Comparison of ENCODE assay signal across 19 mouse cellular contexts in genomic region chr5:114005100-114005499, GRCm38 (mm10). TPM values are rescaled to one million over a fixed set of nuclear protein-coding genes. Genes with fewer than 3 reads are reported as not detected.
"Had no signal": no experiment of that assay in that cellular context is flagged by ENCODE, and none has a peak within 500 bp of the region (broad histone marks: within the 10 kb centered on the region; RNA-seq: fewer than 3 reads in every experiment).

No protein-coding gene starts in this region.

- H3K27me3 ChIP-seq: limb, embryonic 15.5 days; midbrain, embryonic 12.5 days; midbrain, embryonic 15.5 days; neural tube, embryonic 12.5 days; neural tube, embryonic 15.5 days; stomach, embryonic 15.5 days had no signal

- H3K4me1 ChIP-seq: limb, embryonic 12.5 days; limb, embryonic 15.5 days; midbrain, embryonic 12.5 days; midbrain, embryonic 15.5 days; neural tube, embryonic 12.5 days; stomach, embryonic 15.5 days had no signal

- H3K9ac ChIP-seq: limb, embryonic 12.5 days; limb, embryonic 15.5 days; liver, embryonic 14.5 days; liver, postnatal 0 days; lung, embryonic 14.5 days; midbrain, embryonic 12.5 days; midbrain, embryonic 15.5 days; neural tube, embryonic 12.5 days; neural tube, embryonic 15.5 days; stomach, embryonic 15.5 days had no signal

- ATAC-seq: liver, postnatal 0 days; lung, postnatal 0 days; midbrain, embryonic 15.5 days had no signal

- H3K9me3 ChIP-seq: limb, embryonic 12.5 days; limb, embryonic 15.5 days; midbrain, embryonic 12.5 days; midbrain, embryonic 15.5 days; neural tube, embryonic 12.5 days; neural tube, embryonic 15.5 days; stomach, embryonic 15.5 days had no signal

- H3K4me2 ChIP-seq: limb, embryonic 12.5 days; limb, embryonic 15.5 days; liver, embryonic 11.5 days; lung, embryonic 14.5 days; midbrain, embryonic 12.5 days; midbrain, embryonic 15.5 days; neural tube, embryonic 12.5 days; neural tube, embryonic 15.5 days; stomach, embryonic 15.5 days had no signal

- H3K4me3 ChIP-seq: limb, embryonic 12.5 days; limb, embryonic 15.5 days; midbrain, embryonic 12.5 days; midbrain, embryonic 15.5 days; neural tube, embryonic 12.5 days; neural tube, embryonic 15.5 days; stomach, embryonic 15.5 days had no signal

- H3K27ac ChIP-seq: limb, embryonic 12.5 days; limb, embryonic 15.5 days; liver, embryonic 14.5 days; macrophage; midbrain, embryonic 12.5 days; midbrain, embryonic 15.5 days; neural tube, embryonic 12.5 days; neural tube, embryonic 15.5 days; stomach, embryonic 15.5 days had no signal

- DNase-seq: left cerebral cortex, postnatal 4 days; liver, postnatal 0 days; lung, embryonic 14.5 days; right cerebral cortex, adult 18-20 months; right cerebral cortex, postnatal 14 days; right cerebral cortex, postnatal 4 days; spleen, adult 18-20 months; thymus, postnatal 25 days had no signal

- H3K36me3 ChIP-seq: limb, embryonic 12.5 days; limb, embryonic 15.5 days; midbrain, embryonic 12.5 days; midbrain, embryonic 15.5 days; neural tube, embryonic 12.5 days; neural tube, embryonic 15.5 days; stomach, embryonic 15.5 days had no signal

RNA-seq across cellular contexts. Expression of gene Dao, which starts 1.6 kb away (rescaled TPM):
- polyA plus RNA-seq: limb, embryonic 12.5 days; limb, embryonic 15.5 days; liver, embryonic 11.5 days; liver, embryonic 14.5 days; liver, postnatal 0 days; lung, embryonic 14.5 days; lung, postnatal 0 days; macrophage; midbrain, embryonic 12.5 days; midbrain, embryonic 15.5 days; neural tube, embryonic 12.5 days; neural tube, embryonic 15.5 days had no signal
